Mouse (Mus musculus) thymus, adult 2 months (tissue): Measurements from ENCODE around the gene Olfr648.

Source experiments
- CTCF ChIP-seq: fragments of 200-500 bp; IDR thresholded peaks from 2 replicates; pipeline ENCODE4 v1.5.1; 2012; ENCODE audit warnings: mild to moderate bottlenecking, control low read depth, low read length, moderate library complexity, borderline replicate concordance; ENCODE audit not compliant: control insufficient read depth, poor library complexity, insufficient read depth; ENCODE audit errors: extremely low read depth
- POLR2A ChIP-seq: fragments of 200-500 bp; IDR thresholded peaks from 2 replicates; pipeline ENCODE4 v1.6.1; 2012; ENCODE audit warnings: mild to moderate bottlenecking, low read length, control low read depth, moderate library complexity; ENCODE audit not compliant: control insufficient read depth, poor library complexity, insufficient read depth; ENCODE audit errors: extremely low read depth

GRCm38 (mm10) chr7:104216011-104216535 lies 32.9 kb upstream of the Olfr648 start:
- no peak for TF ChIP-seq CTCF
- TF ChIP-seq POLR2A, result no peak
